Mouse (Mus musculus) NIH3T3 (cell line): ENCODE results near the gene Pard6a.
A peak's percentile ranks its signal among the peaks of the same experiment; 100 is the strongest.

Source experiments
- DNase-seq: peaks from one replicate; pipeline ENCODE4 v3.0.0-alpha.2; 2012; ENCODE audit warnings: low read depth

Gene Pard6a

DNA sequence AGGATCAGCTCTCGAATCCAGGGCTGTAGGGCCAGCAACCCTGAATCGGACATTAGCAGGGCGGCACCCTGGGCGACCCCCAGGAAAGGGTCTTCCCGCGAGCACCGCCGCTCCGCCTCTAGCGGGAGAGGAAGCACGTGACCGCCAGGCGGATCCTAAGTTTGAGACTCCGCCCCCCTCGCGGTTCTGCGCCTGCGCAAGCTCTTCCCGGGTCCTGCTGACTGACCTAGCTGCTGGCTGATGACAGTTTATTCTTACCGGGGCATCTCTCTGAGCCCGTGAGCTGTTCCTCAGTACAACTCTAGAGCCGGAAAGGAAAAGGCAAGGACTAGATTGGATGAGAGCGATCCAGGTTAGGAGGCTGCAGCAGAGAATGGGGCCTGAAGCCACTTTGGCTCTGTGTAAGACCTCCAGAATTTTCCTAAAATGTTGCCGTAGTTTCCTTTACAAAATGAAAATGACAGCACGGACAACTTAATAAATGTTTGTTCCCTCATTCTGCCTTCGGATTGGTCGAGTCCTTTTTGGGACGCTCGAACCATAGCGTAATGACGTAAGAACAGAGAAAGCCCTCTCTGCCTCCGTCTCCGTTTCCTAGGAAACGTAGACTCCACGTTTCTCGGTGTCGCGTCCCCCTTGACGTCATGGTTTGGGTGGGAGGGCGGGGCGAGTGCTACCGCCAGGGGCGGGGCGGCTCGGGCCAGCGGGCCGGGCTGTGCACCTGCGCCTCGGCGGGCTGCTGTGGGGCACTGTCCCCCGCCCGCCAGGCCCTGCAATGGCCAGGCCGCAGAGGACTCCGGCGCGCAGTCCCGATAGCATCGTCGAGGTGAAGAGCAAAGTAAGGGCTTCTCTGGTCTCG is at the start of gene Pard6a, which contains the start of gene Acd:
Gene Pard6a (plus strand): TSS at position 183 of the 859 bp plus-strand sequence.
Gene Acd (minus strand): TSS at position 137 of the 859 bp plus-strand sequence.
- peak; percentile 97 for DNase-seq

GRCm38 (mm10) chr8:105657641-105658040 is 43.3 kb upstream of the Pard6a start:
- DNase-seq = no peak

DNA sequence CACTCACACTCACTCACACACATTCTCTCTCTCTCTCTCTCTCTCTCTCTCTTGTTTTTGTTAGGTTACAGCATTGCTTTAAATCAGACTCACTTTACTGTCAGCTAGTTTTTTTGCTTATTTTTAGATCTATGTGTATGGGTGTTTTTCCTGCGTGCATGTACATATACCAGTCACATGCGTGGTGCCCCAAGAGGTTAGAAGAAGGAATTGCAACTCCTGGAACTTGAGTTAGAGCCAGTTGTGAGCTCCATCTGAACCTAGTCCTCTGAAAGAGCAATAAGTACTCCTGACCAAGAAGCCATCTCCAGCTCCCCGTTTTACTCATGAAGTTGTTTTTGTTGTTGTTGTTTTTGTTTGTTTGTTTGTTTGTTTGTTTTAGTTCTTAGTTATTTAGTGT is 39.8 kb upstream of the Pard6a start:
- peak; percentile 70 for DNase-seq

DNA sequence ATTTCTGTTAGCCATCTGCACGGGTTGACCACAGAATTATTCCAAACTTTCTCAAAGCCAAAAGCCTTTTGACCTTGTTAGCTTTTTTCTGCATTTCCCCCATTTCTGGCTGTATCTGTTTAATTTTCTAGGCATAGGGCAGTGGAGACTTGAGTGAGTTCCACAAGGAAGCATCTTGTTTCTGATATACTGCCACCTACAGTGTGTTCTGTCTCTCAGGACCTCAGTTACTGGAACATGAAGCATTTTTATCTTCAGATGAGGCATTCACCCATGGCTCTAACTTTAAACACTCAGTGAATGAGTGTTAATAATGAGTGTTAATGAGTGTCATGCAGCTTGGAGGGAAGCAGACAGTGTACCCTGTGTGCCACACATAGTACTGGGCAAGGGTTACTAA is 23.1 kb upstream of the Pard6a start:
- DNase-seq = peak; percentile 44

- no peak for DNase-seq
Measured at GRCm38 (mm10) chr8:105685325-105685724, 15.6 kb upstream of the Pard6a start.

DNA sequence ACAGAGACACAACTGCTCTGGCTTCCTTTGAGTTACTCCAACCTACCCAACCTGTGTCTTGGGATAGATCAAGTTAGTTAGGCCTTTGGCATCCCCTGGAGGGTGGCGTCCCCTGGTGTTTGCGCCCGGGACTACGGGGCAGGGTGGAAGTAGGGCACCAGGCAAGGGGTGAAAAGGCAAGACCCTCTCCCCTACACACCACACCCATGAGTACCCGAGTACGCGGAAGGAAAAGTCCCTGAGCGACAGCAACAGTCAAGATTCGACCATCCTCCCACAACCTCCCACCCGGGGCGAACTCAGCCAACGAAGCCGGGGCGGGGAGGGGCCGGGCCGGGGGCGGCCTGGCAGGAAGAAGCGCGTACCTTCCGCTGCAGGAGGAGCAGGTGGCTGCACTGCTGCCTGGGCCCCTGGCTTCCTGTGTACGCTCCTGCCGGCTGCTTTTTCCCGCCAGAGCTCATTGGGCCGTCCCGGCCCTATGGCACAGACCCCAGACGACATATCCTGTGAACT is 15.1 kb upstream of the Pard6a start, which contains the start of gene Carmil2:
Gene Carmil2 (plus strand): TSS at position 479 of the 513 bp plus-strand sequence.
- peak; percentile 60 for DNase-seq

GRCm38 (mm10) chr8:105686551-105686950 is 14.4 kb upstream of the Pard6a start:
- DNase-seq = no peak

- no peak for DNase-seq
Measured at GRCm38 (mm10) chr8:105687512-105687911, 13.4 kb upstream of the Pard6a start.

- DNase-seq = no peak
Measured at GRCm38 (mm10) chr8:105688242-105688752, 12.7 kb upstream of the Pard6a start.

DNA sequence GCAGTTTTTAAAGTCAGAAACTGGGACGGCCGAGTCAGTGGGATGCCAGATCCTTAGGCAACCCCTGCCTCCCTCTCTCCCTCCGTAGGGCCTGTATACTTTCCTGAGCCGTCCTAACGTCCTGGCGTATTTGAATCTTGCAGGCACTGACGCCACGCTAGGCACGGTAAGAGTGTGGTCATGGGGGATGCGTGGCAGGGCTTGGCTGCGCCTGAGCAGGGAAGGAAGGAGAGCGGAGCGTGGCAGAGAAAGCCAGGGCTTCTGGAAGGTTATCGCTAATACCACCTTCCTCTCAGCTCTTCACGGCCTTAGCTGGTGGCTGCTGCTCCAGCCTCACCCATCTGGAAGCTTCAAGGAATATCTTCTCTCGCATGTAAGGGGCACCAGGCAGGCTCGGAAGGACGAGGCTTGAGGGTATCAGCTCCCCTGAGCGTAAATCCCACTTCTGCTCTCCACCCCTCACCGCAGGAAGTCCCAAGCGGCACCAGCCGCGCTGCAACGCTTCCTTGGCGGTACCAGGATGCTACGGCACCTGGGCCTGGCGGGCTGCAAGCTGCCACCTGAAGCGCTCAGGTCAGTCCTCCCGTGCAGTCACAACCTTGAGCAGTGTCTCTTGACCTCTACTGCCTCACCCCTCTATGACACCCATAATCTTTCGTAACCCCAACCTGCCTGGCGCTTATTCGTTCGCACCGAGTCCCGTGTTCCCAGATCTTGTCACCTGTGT is 11.5 kb upstream of the Pard6a start:
- no peak for DNase-seq

GRCm38 (mm10) chr8:105689983-105690360 is 11.0 kb upstream of the Pard6a start:
- no peak for DNase-seq

DNA sequence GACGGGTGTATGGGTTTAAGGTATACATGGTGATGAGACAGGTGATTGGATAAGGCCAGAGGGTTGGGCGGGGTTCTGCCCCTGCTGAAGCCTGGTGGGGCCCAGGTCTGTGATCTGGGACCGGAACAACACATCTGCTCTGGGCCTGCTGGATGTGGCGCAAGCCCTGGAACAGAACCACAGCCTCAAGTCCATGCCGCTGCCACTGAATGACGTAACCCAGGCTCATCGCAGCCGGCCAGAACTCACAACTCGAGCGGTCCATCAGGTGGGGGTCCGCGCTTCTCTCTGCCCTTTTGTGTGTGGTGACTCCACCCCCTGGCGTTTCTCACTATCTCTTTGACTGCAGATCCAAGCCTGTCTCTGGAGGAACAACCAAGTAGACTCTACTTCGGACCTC is 10.0 kb upstream of the Pard6a start:
- DNase-seq = no peak

- no peak for DNase-seq
Measured at GRCm38 (mm10) chr8:105692449-105693182, 8.3 kb upstream of the Pard6a start.

GRCm38 (mm10) chr8:105693648-105694047 is 7.3 kb upstream of the Pard6a start:
- DNase-seq = peak; percentile 52

GRCm38 (mm10) chr8:105694051-105694799 is 6.7 kb upstream of the Pard6a start:
- no peak for DNase-seq

GRCm38 (mm10) chr8:105695080-105695780 is 5.7 kb upstream of the Pard6a start:
- no peak for DNase-seq

- no peak for DNase-seq
Measured at GRCm38 (mm10) chr8:105697196-105697780, 3.7 kb upstream of the Pard6a start.

- DNase-seq = no peak
Measured at GRCm38 (mm10) chr8:105698734-105699133, 2.2 kb upstream of the Pard6a start.

DNA sequence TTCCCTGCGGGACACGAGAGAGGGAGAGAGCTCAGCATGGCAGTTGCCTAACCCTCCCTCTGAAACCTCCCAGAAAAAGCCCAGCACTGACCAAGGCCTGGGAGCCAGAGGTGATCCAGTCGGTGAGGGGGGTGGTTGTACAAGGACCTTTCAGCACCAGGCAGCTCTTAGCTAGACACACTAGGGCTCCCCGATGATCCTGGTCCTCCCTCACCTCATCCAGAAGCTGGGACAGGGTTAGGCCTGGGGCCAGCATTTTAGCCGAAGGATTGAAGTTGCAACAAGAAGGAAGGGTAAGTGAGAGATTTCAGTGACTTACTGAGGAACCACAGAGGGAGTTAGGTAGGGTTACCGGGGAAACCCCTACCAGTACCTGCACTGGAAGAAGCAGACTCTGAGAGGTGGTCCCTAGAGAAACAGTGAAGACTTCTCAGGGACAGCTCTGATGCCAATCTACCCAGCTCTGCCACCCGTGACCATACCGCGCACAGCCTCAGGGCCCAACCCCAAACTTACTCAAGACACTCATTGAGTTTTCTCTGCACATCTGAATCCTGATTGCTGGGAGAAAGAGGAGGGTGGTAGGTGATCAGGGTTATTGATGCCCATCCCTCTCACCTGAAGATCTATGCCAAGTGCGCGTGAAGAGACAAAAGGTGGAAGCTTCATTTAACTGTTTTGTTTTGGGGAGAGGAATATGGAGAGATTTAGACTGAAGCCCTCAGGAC is 1.3 kb upstream of the Pard6a start:
- DNase-seq = no peak
